Mouse (Mus musculus) heart, postnatal 0 days (tissue): ENCODE data around the gene Tll2.

Experiments used
- CTCF ChIP-seq: IDR thresholded peaks from 2 replicates; pipeline ENCODE4 v1.5.1; 2016; ENCODE audit warnings: antibody characterized with exemption, control low read depth, low read depth
- EP300 ChIP-seq: IDR thresholded peaks from 2 replicates; pipeline ENCODE4 v1.6.1; 2016; ENCODE audit warnings: antibody characterized with exemption, low read depth

GRCm38 (mm10) chr19:41154681-41155080 lies 52.0 kb downstream of the Tll2 start:
- TF ChIP-seq CTCF, result no peak
- no peak for TF ChIP-seq EP300
